Comparison of ENCODE assay signal across 7 mouse cellular contexts in genomic region chr13:21160657-21161590, GRCm38 (mm10). TPM values are rescaled to one million over a fixed set of nuclear protein-coding genes. Genes with fewer than 3 reads are reported as not detected.
DNase-seq lines count a peak whose midpoint lies in the region; ATAC-seq and TF ChIP-seq lines count a peak whose summit lies in the region.

No protein-coding gene starts in this region.

- no peak overlapping the region for H3K27ac ChIP-seq in embryonic facial prominence, embryonic 11.5 days (replicated peaks; ENCODE audit: low read depth, low read length)
- H3K27ac ChIP-seq in kidney, adult 2 months (ENCODE audit: insufficient read depth, low read depth, low read length) = no peak overlapping the region
- no peak overlapping the region for H3K27ac ChIP-seq in limb, embryonic 12.5 days
- no peak overlapping the region for H3K27ac ChIP-seq in midbrain, embryonic 14.5 days (replicated peaks; ENCODE audit: low read depth, low read length)

- under 1% methylated on average over 32 of the region's 32 CpGs for WGBS in embryonic facial prominence, embryonic 11.5 days
- WGBS in kidney, adult 2 months = under 1% methylated on average over 32 of the region's 32 CpGs
- WGBS in limb, embryonic 12.5 days = under 1% methylated on average over 32 of the region's 32 CpGs
- under 1% methylated on average over 32 of the region's 32 CpGs for WGBS in midbrain, embryonic 14.5 days

- TF ChIP-seq CTCF in kidney, adult 2 months (conservative IDR thresholded peaks at IDR 0.05; ENCODE audit: insufficient read depth, insufficient read length, low read depth, low read length) = no peak

- H3K4me2 ChIP-seq in embryonic facial prominence, embryonic 11.5 days (ENCODE audit: low read depth, low read length) = peak overlapping the region; percentile 41
- peak overlapping the region; percentile 92 for H3K4me2 ChIP-seq in limb, embryonic 12.5 days
- H3K4me2 ChIP-seq in midbrain, embryonic 14.5 days (ENCODE audit: low read length) = peak overlapping the region; percentile 95

- H3K9me3 ChIP-seq in embryonic facial prominence, embryonic 11.5 days (replicated peaks; ENCODE audit: control insufficient read depth, low read length) = no peaks in the 10 kb centered on the region
- H3K9me3 ChIP-seq in limb, embryonic 12.5 days = no peaks in the 10 kb centered on the region
- no peaks in the 10 kb centered on the region for H3K9me3 ChIP-seq in midbrain, embryonic 14.5 days (ENCODE audit: control insufficient read depth, low read length)

- no peaks in the 10 kb centered on the region for H3K27me3 ChIP-seq in embryonic facial prominence, embryonic 11.5 days (ENCODE audit: control insufficient read depth, insufficient read depth, low read length)
- no peaks in the 10 kb centered on the region for H3K27me3 ChIP-seq in kidney, adult 2 months (replicated peaks; ENCODE audit: control insufficient read depth, insufficient read depth, low read length)
- peaks cover 5% of the 10 kb centered on the region; the same call in 1 of the 2 replicates for H3K27me3 ChIP-seq in limb, embryonic 12.5 days
- peaks cover under 1% of the 10 kb centered on the region; the same call in 1 of the 2 replicates for H3K27me3 ChIP-seq in midbrain, embryonic 14.5 days (ENCODE audit: control insufficient read depth, insufficient read depth, low read length)

- no peaks in the 10 kb centered on the region for H3K36me3 ChIP-seq in embryonic facial prominence, embryonic 11.5 days (replicated peaks; ENCODE audit: control insufficient read depth, insufficient read depth, low read depth, low read length)
- H3K36me3 ChIP-seq in kidney, adult 2 months (ENCODE audit: control insufficient read depth, insufficient read depth, low read length) = no peaks in the 10 kb centered on the region
- no peaks in the 10 kb centered on the region for H3K36me3 ChIP-seq in limb, embryonic 12.5 days
- H3K36me3 ChIP-seq in midbrain, embryonic 14.5 days (ENCODE audit: control insufficient read depth, insufficient read depth, low read length) = no peaks in the 10 kb centered on the region

- no peaks in the 10 kb centered on the region for H3K4me1 ChIP-seq in embryonic facial prominence, embryonic 11.5 days (ENCODE audit: control insufficient read depth, insufficient read depth, low read length)
- H3K4me1 ChIP-seq in kidney, adult 2 months (ENCODE audit: control insufficient read depth, insufficient read depth, low read length) = no peaks in the 10 kb centered on the region
- peaks cover 3% of the 10 kb centered on the region; the same call in 1 of the 2 replicates for H3K4me1 ChIP-seq in limb, embryonic 12.5 days (replicated peaks)
- peaks cover 7% of the 10 kb centered on the region; the same call in 1 of the 2 replicates for H3K4me1 ChIP-seq in midbrain, embryonic 14.5 days (ENCODE audit: control insufficient read depth, insufficient read depth, low read length)

- DNase-seq in adrenal gland, postnatal 25 days = peak; percentile 88
- DNase-seq in embryonic facial prominence, embryonic 11.5 days (ENCODE audit: low spot score) = peak; percentile 92
- peak; percentile 91 to 98 for DNase-seq in heart, adult 18-20 months
- peak; percentile 94 for DNase-seq in kidney, adult 2 months
- peak; percentile 96 for DNase-seq in midbrain, embryonic 14.5 days
- peak; percentile 89 for DNase-seq in spleen, adult 12 weeks (ENCODE audit: low spot score)

- H3K4me3 ChIP-seq in embryonic facial prominence, embryonic 11.5 days (ENCODE audit: low read depth, low read length) = peak overlapping the region; percentile 54
- peak overlapping the region; percentile 73 for H3K4me3 ChIP-seq in kidney, adult 2 months (ENCODE audit: insufficient read depth, low read depth, low read length)
- peak overlapping the region; percentile 53 for H3K4me3 ChIP-seq in limb, embryonic 12.5 days (replicated peaks)
- peak overlapping the region; percentile 48 for H3K4me3 ChIP-seq in midbrain, embryonic 14.5 days (replicated peaks; ENCODE audit: low read depth, low read length)

- no peak overlapping the region for H3K9ac ChIP-seq in embryonic facial prominence, embryonic 11.5 days (replicated peaks; ENCODE audit: low read length)
- H3K9ac ChIP-seq in limb, embryonic 12.5 days (replicated peaks) = no peak overlapping the region
- no peak overlapping the region; the same call in 1 of the 2 replicates for H3K9ac ChIP-seq in midbrain, embryonic 14.5 days (replicated peaks; ENCODE audit: low read length)

- TF ChIP-seq POLR2A in kidney, adult 2 months (IDR thresholded peaks at IDR 0.05; ENCODE audit: low read depth, low read length) = no peak

- ATAC-seq in embryonic facial prominence, embryonic 11.5 days (replicated peaks; ENCODE audit: insufficient number of reproducible peaks, low FRiP score, low TSS enrichment, low read depth) = peak; percentile 78
- ATAC-seq in limb, embryonic 12.5 days (ENCODE audit: insufficient number of reproducible peaks, insufficient read depth, low FRiP score, low TSS enrichment, low read depth) = peak; percentile 71
- peak; percentile 90 for ATAC-seq in midbrain, embryonic 14.5 days (ENCODE audit: low FRiP score, low TSS enrichment)

RNA-seq across cellular contexts. Expression of gene Olfr1368, which starts 15.3 kb away (rescaled TPM):
- not detected in 2 replicates for total RNA-seq in adrenal gland, postnatal 25 days (2021)
- not detected in 2 replicates for polyA plus RNA-seq in embryonic facial prominence, embryonic 11.5 days (2014; fragmentation: Nextera tagmentation; extraction: Ambion mirVana)
- total RNA-seq in heart, adult 18-20 months (2021) = not detected
- not detected in 2 replicates for polyA plus RNA-seq in kidney, adult 2 months (2012; rRNA removed)
- polyA plus RNA-seq in limb, embryonic 12.5 days (2016; fragmentation: Nextera tagmentation; extraction: Ambion mirVana) = not detected in 2 replicates
- not detected in 2 replicates for polyA plus RNA-seq in midbrain, embryonic 14.5 days (2014; fragmentation: Nextera tagmentation; extraction: Ambion mirVana)

RNA-seq across cellular contexts. Expression of gene Trim27, which starts 18.3 kb away (rescaled TPM):
- total RNA-seq in adrenal gland, postnatal 25 days (2021) = 49.2 and 59.6 TPM in 2 replicates
- polyA plus RNA-seq in embryonic facial prominence, embryonic 11.5 days (2014; fragmentation: Nextera tagmentation; extraction: Ambion mirVana) = 148 and 160 TPM in 2 replicates
- total RNA-seq in heart, adult 18-20 months (2021) = 10 to 100 TPM; 20.5 to 21.4 TPM
- 29.9 and 30.2 TPM in 2 replicates for polyA plus RNA-seq in kidney, adult 2 months (2012; rRNA removed)
- 180 TPM in 2 replicates for polyA plus RNA-seq in limb, embryonic 12.5 days (2016; fragmentation: Nextera tagmentation; extraction: Ambion mirVana)
- 78.2 and 84.3 TPM in 2 replicates for polyA plus RNA-seq in midbrain, embryonic 14.5 days (2014; fragmentation: Nextera tagmentation; extraction: Ambion mirVana)

RNA-seq across cellular contexts. Expression of gene Olfr263, which starts 31.5 kb away (rescaled TPM):
- not detected in 2 replicates for total RNA-seq in adrenal gland, postnatal 25 days (2021)
- polyA plus RNA-seq in embryonic facial prominence, embryonic 11.5 days (2014; fragmentation: Nextera tagmentation; extraction: Ambion mirVana) = not detected in 2 replicates
- total RNA-seq in heart, adult 18-20 months (2021) = not detected
- polyA plus RNA-seq in kidney, adult 2 months (2012; rRNA removed) = not detected in 2 replicates
- polyA plus RNA-seq in limb, embryonic 12.5 days (2016; fragmentation: Nextera tagmentation; extraction: Ambion mirVana) = not detected in 2 replicates
- not detected in 2 replicates for polyA plus RNA-seq in midbrain, embryonic 14.5 days (2014; fragmentation: Nextera tagmentation; extraction: Ambion mirVana)

RNA-seq across cellular contexts. Expression of gene Olfr1369-ps1, which starts 49.6 kb away (rescaled TPM):
- total RNA-seq in adrenal gland, postnatal 25 days (2021) = not detected in 2 replicates
- not detected in 2 replicates for polyA plus RNA-seq in embryonic facial prominence, embryonic 11.5 days (2014; fragmentation: Nextera tagmentation; extraction: Ambion mirVana)
- total RNA-seq in heart, adult 18-20 months (2021) = not detected
- polyA plus RNA-seq in kidney, adult 2 months (2012; rRNA removed) = not detected in 2 replicates
- polyA plus RNA-seq in limb, embryonic 12.5 days (2016; fragmentation: Nextera tagmentation; extraction: Ambion mirVana) = not detected in 2 replicates
- polyA plus RNA-seq in midbrain, embryonic 14.5 days (2014; fragmentation: Nextera tagmentation; extraction: Ambion mirVana) = not detected in 2 replicates

Comparison
In these comparisons a context has a peak if more than half of its experiments do, and no peak if none do; other contexts are left out.
1. H3K4me2 ChIP-seq: peak in every context shown above with its lines; median percentile 95 in midbrain, embryonic 14.5 days; 92 in limb, embryonic 12.5 days; 41 in embryonic facial prominence, embryonic 11.5 days.